Mouse (Mus musculus) urinary bladder, postnatal 36 days (tissue): Measurements from ENCODE around the gene Gtf2i.

Experiments
- DNase-seq, 2 experiments: peaks; one replicate each; pipeline ENCODE4 v3.0.0; 2022; ENCODE audit warnings: low spot score in 2 of 2, mixed read lengths in 1 of 2

Gtf2i gene

GRCm38 (mm10) chr5:134243661-134244436 is 70.7 kb downstream of the Gtf2i start:
- DNase-seq, result no peak

GRCm38 (mm10) chr5:134241831-134242230 is 72.7 kb downstream of the Gtf2i start:
- DNase-seq, result no peak

GRCm38 (mm10) chr5:134237936-134238760 is 76.4 kb downstream of the Gtf2i start:
- no peak for DNase-seq

- no peak for DNase-seq
These were observed 77.1 kb downstream of the Gtf2i start for GRCm38 (mm10) chr5:134237508-134237907.

GRCm38 (mm10) chr5:134236796-134237195 is 77.8 kb downstream of the Gtf2i start:
- no peak for DNase-seq

GRCm38 (mm10) chr5:134236241-134236640 is 78.3 kb downstream of the Gtf2i start:
- DNase-seq, result no peak

- no peak for DNase-seq
These were observed 79.4 kb downstream of the Gtf2i start for GRCm38 (mm10) chr5:134235111-134235510.

GRCm38 (mm10) chr5:134234205-134234604 is 80.4 kb downstream of the Gtf2i start:
- DNase-seq, result no peak

GRCm38 (mm10) chr5:134233244-134233651 is 81.3 kb downstream of the Gtf2i start:
- no peak for DNase-seq

- peak in 1 of 2 experiments; percentile 58 for DNase-seq
These were observed 82.0 kb downstream of the Gtf2i start for GRCm38 (mm10) chr5:134232568-134232967.

GRCm38 (mm10) chr5:134232111-134232510 is 82.4 kb downstream of the Gtf2i start:
- peak in 1 of 2 experiments; percentile 42 for DNase-seq

- DNase-seq, result peak in 1 of 2 experiments; percentile 31
These were observed 83.2 kb downstream of the Gtf2i start for GRCm38 (mm10) chr5:134231376-134231775.

GRCm38 (mm10) chr5:134229391-134229790 is 85.2 kb downstream of the Gtf2i start, which contains the start of gene Ncf1:
Ncf1 (minus strand) TSS chr5:134229625.
- DNase-seq, result no peak

- no peak for DNase-seq
These were observed 86.3 kb downstream of the Gtf2i start for GRCm38 (mm10) chr5:134228249-134228638.

GRCm38 (mm10) chr5:134227574-134228248 is 86.8 kb downstream of the Gtf2i start:
- no peak for DNase-seq

- no peak for DNase-seq
These were observed 87.6 kb downstream of the Gtf2i start for GRCm38 (mm10) chr5:134226946-134227345.

- DNase-seq, result no peak
These were observed 89.3 kb downstream of the Gtf2i start for GRCm38 (mm10) chr5:134225110-134225901.

GRCm38 (mm10) chr5:134221708-134222150 is 92.8 kb downstream of the Gtf2i start:
- DNase-seq, result no peak

- no peak for DNase-seq
These were observed 93.3 kb downstream of the Gtf2i start for GRCm38 (mm10) chr5:134221278-134221677.

GRCm38 (mm10) chr5:134217900-134218299 is 96.7 kb downstream of the Gtf2i start:
- no peak for DNase-seq
